Comparison of ENCODE assay signal across 35 mouse cellular contexts in genomic region chr3:86025341-86026137, GRCm38 (mm10). TPM values are rescaled to one million over a fixed set of nuclear protein-coding genes. Genes with fewer than 3 reads are reported as not detected.
A peak's percentile ranks its signal among the peaks of the same experiment; 100 is the strongest.
DNase-seq lines count a peak whose midpoint lies in the region; ATAC-seq and TF ChIP-seq lines count a peak whose summit lies in the region.
"Had no signal": no experiment of that assay in that cellular context is flagged by ENCODE, and none has a peak within 500 bp of the region (broad histone marks: within the 10 kb centered on the region; RNA-seq: fewer than 3 reads in every experiment).

No protein-coding gene starts in this region.

- no peak overlapping the region for H3K4me3 ChIP-seq in heart, embryonic 10.5 days
- no peak overlapping the region for H3K4me3 ChIP-seq in lung, postnatal 0 days (ENCODE audit: low read depth, low read length)
- H3K4me3 ChIP-seq: embryonic facial prominence, embryonic 12.5 days; embryonic facial prominence, embryonic 15.5 days; gastrocnemius, adult 2 months; hindbrain, embryonic 10.5 days; hindbrain, embryonic 13.5 days had no signal

- TF ChIP-seq EP300 in lung, postnatal 0 days (IDR thresholded peaks at IDR 0.05) = no peak

- no peak overlapping the region for H3K4me2 ChIP-seq in lung, postnatal 0 days (replicated peaks; ENCODE audit: low read depth, low read length)
- H3K4me2 ChIP-seq: embryonic facial prominence, embryonic 12.5 days; embryonic facial prominence, embryonic 15.5 days; heart, embryonic 11.5 days; hindbrain, embryonic 13.5 days had no signal

- no peak overlapping the region for H3K27ac ChIP-seq in heart, embryonic 10.5 days
- H3K27ac ChIP-seq in lung, postnatal 0 days (ENCODE audit: low read length) = no peak overlapping the region
- H3K27ac ChIP-seq: embryonic facial prominence, embryonic 12.5 days; embryonic facial prominence, embryonic 15.5 days; gastrocnemius, adult 2 months; hindbrain, embryonic 10.5 days; hindbrain, embryonic 13.5 days had no signal

- no peak for TF ChIP-seq CTCF in lung, postnatal 0 days (IDR thresholded peaks at IDR 0.05)

- peak; percentile 35 for DNase-seq in heart, embryonic 10.5 days (ENCODE audit: low spot score)
- DNase-seq in heart, postnatal 14 days = no peak
- DNase-seq in A20 (ENCODE audit: low read depth, low spot score) (peak; percentile 4), ES-CJ7 (ENCODE audit: low read depth, low spot score) (peak; percentile 21), ZHBTc4 (ENCODE audit: low read depth, low spot score) (peak; percentile 76)
- DNase-seq in urinary bladder, adult 18-20 months (ENCODE audit: low spot score in 2 of 2) = no peak
- DNase-seq in right cerebral cortex, adult 2 months (ENCODE audit: low spot score in 2 of 2) = no peak
- DNase-seq in lung, postnatal 0 days (ENCODE audit: low spot score) = no peak
- DNase-seq: adrenal gland, postnatal 10 days; adrenal gland, postnatal 36 days; cerebellum, adult 18-20 months; cerebellum, adult 9-10 months; cerebellum, postnatal 25 days; forebrain, postnatal 0 days; gastrocnemius, adult 2 months; gastrocnemius, postnatal 14 days; heart, adult 18-20 months; heart, postnatal 36 days had no signal

- H3K36me3 ChIP-seq in heart, embryonic 10.5 days = 0 out of 2 replicates have a peak, but pooled peaks cover 3% of the 10 kb centered on the region
- H3K36me3 ChIP-seq in lung, postnatal 0 days (ENCODE audit: insufficient read depth, low read length) = no peaks in the 10 kb centered on the region
- H3K36me3 ChIP-seq: embryonic facial prominence, embryonic 12.5 days; embryonic facial prominence, embryonic 15.5 days; hindbrain, embryonic 10.5 days; hindbrain, embryonic 13.5 days had no signal

- H3K27me3 ChIP-seq in heart, embryonic 10.5 days (ENCODE audit: insufficient read depth, poor library complexity, severe bottlenecking) = peaks cover 42% of the 10 kb centered on the region; the same call in 1 of the 2 replicates
- no peaks in the 10 kb centered on the region for H3K27me3 ChIP-seq in lung, postnatal 0 days (replicated peaks; ENCODE audit: insufficient read depth, low read length)
- H3K27me3 ChIP-seq: embryonic facial prominence, embryonic 12.5 days; embryonic facial prominence, embryonic 15.5 days; hindbrain, embryonic 13.5 days had no signal

- intact Hi-C loops in heart, postnatal 14 days (cut with DNase I) = no loop called here

- no peaks in the 10 kb centered on the region for H3K9me3 ChIP-seq in heart, embryonic 10.5 days
- no peaks in the 10 kb centered on the region for H3K9me3 ChIP-seq in lung, postnatal 0 days (ENCODE audit: low read length)
- H3K9me3 ChIP-seq: embryonic facial prominence, embryonic 12.5 days; embryonic facial prominence, embryonic 15.5 days; hindbrain, embryonic 10.5 days; hindbrain, embryonic 13.5 days had no signal

- peaks cover 12% of the 10 kb centered on the region; the same call in 1 of the 2 replicates for H3K4me1 ChIP-seq in heart, embryonic 10.5 days
- no peaks in the 10 kb centered on the region for H3K4me1 ChIP-seq in lung, postnatal 0 days (ENCODE audit: insufficient read depth, low read depth, low read length)
- H3K4me1 ChIP-seq: embryonic facial prominence, embryonic 12.5 days; embryonic facial prominence, embryonic 15.5 days; hindbrain, embryonic 10.5 days; hindbrain, embryonic 13.5 days had no signal

- H3K9ac ChIP-seq in lung, postnatal 0 days (replicated peaks; ENCODE audit: low read depth) = no peak overlapping the region
- H3K9ac ChIP-seq: embryonic facial prominence, embryonic 12.5 days; embryonic facial prominence, embryonic 15.5 days; forebrain, postnatal 0 days; hindbrain, embryonic 13.5 days had no signal

- 92% methylated on average over 20 of the region's 20 CpGs for WGBS in heart, embryonic 10.5 days
- 89% methylated on average over 20 of the region's 20 CpGs for WGBS in lung, postnatal 0 days

- no peak for ATAC-seq in lung, postnatal 0 days
- ATAC-seq: CD4-positive, CD25-positive, alpha-beta regulatory T cell, adult 4 months; forebrain, embryonic 14.5 days; forebrain, postnatal 0 days; hindbrain, embryonic 16.5 days; intestine, postnatal 0 days had no signal

RNA-seq across cellular contexts. Expression of gene Prss48, which starts 23.2 kb away (rescaled TPM):
- polyA plus RNA-seq in heart, embryonic 10.5 days (2016; fragmentation: Nextera tagmentation; extraction: Ambion mirVana) = not detected in 2 replicates
- total RNA-seq in heart, postnatal 14 days (2021) = not detected
- polyA plus RNA-seq in lung, postnatal 0 days (2015; fragmentation: Nextera tagmentation; extraction: Ambion mirVana) = not detected in 2 replicates
- total RNA-seq: adrenal gland, adult 18-20 months; adrenal gland, postnatal 10 days; adrenal gland, postnatal 36 days; common myeloid progenitor, adult 5-6 weeks; forebrain, postnatal 0 days; gastrocnemius, adult 2 months; gastrocnemius, postnatal 14 days; gastrocnemius, postnatal 4 days; heart, adult 18-20 months; heart, postnatal 36 days; MEL had no signal
- polyA plus RNA-seq: CD4-positive, CD25-positive, alpha-beta regulatory T cell, adult 4 months; embryonic facial prominence, embryonic 12.5 days; embryonic facial prominence, embryonic 15.5 days; forebrain, embryonic 11.5 days; forebrain, embryonic 14.5 days; forebrain, postnatal 0 days; frontal cortex, adult 2 months; heart, embryonic 11.5 days; heart, embryonic 14.5 days; heart, postnatal 0 days; hindbrain, embryonic 10.5 days; hindbrain, embryonic 13.5 days; hindbrain, embryonic 16.5 days had no signal

RNA-seq across cellular contexts. Expression of gene Sh3d19, which starts 54.6 kb away (rescaled TPM):
- 10.4 and 17.7 TPM in 2 replicates for polyA plus RNA-seq in heart, embryonic 10.5 days (2016; fragmentation: Nextera tagmentation; extraction: Ambion mirVana)
- total RNA-seq in heart, postnatal 14 days (2021) = 10 to 100 TPM; 20.8 to 28.1 TPM
- polyA plus RNA-seq in lung, postnatal 0 days (2015; fragmentation: Nextera tagmentation; extraction: Ambion mirVana) = 28.3 and 33.0 TPM in 2 replicates

Comparison
In these comparisons a context has a peak if more than half of its experiments do, and no peak if none do; other contexts are left out.
1. DNase-seq: peak in heart, embryonic 10.5 days (single experiment), A20 (single experiment), ES-CJ7 (single experiment) and ZHBTc4 (single experiment); none in heart, postnatal 14 days (0 of 2), urinary bladder, adult 18-20 months (0 of 2), right cerebral cortex, adult 2 months (0 of 2) and lung, postnatal 0 days (single experiment).